ENCODE assay signal across 22 mouse cellular contexts in the genomic region with DNA sequence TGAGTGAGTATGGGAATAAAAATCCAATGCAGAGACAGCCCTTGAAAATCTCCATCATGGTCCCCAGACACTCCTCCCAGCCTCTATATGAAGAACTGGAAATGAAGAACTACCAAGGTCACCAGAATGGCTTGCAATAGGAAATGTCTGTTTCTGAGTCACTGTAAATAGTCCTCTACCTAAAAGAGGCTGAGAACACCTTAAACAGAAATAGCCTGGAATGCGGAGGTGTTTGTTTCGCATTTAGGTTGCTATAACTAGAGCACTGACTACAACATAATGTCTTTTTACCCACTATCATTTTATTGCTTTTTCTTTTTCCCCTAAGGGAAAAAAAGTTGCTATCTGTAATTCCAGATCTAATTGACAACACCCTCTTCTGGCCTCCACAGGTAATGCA.
"Had no signal": no experiment of that assay in that cellular context is flagged by ENCODE, and none has a peak within 500 bp of the region (broad histone marks: within the 10 kb centered on the region; RNA-seq: fewer than 3 reads in every experiment).

No protein-coding gene starts in this region.

- DNase-seq: liver, embryonic 13.5 days; liver, postnatal 0 days; lung, adult 2 months; lung, postnatal 14 days; lung, postnatal 36 days; retina, postnatal 1 day; right cerebral cortex, adult 18-20 months; right cerebral cortex, postnatal 25 days; right cerebral cortex, postnatal 4 days; spleen, adult 18-20 months; thymus, adult 18-20 months; thymus, postnatal 14 days; thymus, postnatal 36 days had no signal

- H3K27me3 ChIP-seq: liver, embryonic 13.5 days; liver, embryonic 15.5 days; lung, embryonic 15.5 days; megakaryocyte, embryonic 14.5 days; midbrain, embryonic 13.5 days; neural tube, embryonic 13.5 days; neural tube, embryonic 15.5 days had no signal

- H3K4me2 ChIP-seq: liver, embryonic 13.5 days; liver, embryonic 15.5 days; lung, embryonic 15.5 days; midbrain, embryonic 13.5 days; neural tube, embryonic 13.5 days; neural tube, embryonic 15.5 days had no signal

- H3K4me1 ChIP-seq: liver, embryonic 13.5 days; liver, embryonic 15.5 days; lung, embryonic 15.5 days; megakaryocyte, embryonic 14.5 days; midbrain, embryonic 13.5 days; neural tube, embryonic 13.5 days; neural tube, embryonic 15.5 days had no signal

- H3K4me3 ChIP-seq: liver, embryonic 13.5 days; liver, embryonic 15.5 days; lung, embryonic 15.5 days; megakaryocyte, embryonic 14.5 days; midbrain, embryonic 13.5 days; neural tube, embryonic 13.5 days; neural tube, embryonic 15.5 days had no signal

- H3K36me3 ChIP-seq: liver, embryonic 13.5 days; liver, embryonic 15.5 days; lung, embryonic 15.5 days; midbrain, embryonic 13.5 days; neural tube, embryonic 13.5 days; neural tube, embryonic 15.5 days had no signal

- H3K9ac ChIP-seq: liver, embryonic 13.5 days; liver, embryonic 15.5 days; liver, postnatal 0 days; lung, embryonic 15.5 days; midbrain, embryonic 13.5 days; neural tube, embryonic 13.5 days; neural tube, embryonic 15.5 days had no signal

- H3K27ac ChIP-seq: liver, embryonic 13.5 days; liver, embryonic 15.5 days; lung, embryonic 15.5 days; macrophage; midbrain, embryonic 13.5 days; neural tube, embryonic 13.5 days; neural tube, embryonic 15.5 days had no signal

- H3K9me3 ChIP-seq: liver, embryonic 13.5 days; liver, embryonic 15.5 days; lung, embryonic 15.5 days; megakaryocyte, embryonic 14.5 days; midbrain, embryonic 13.5 days; neural tube, embryonic 13.5 days; neural tube, embryonic 15.5 days had no signal

- ATAC-seq: liver, postnatal 0 days; lung, postnatal 0 days; midbrain, embryonic 13.5 days; midbrain, embryonic 16.5 days had no signal
